Mouse (Mus musculus) urinary bladder, postnatal 14 days (tissue): ENCODE results near the gene Washc3.

Source experiments
- DNase-seq: peaks from one replicate; pipeline ENCODE4 v3.0.0; 2021; ENCODE audit warnings: low spot score

Gene Washc3

GRCm38 (mm10) chr10:88255556-88255955 is 54.7 kb downstream of the Washc3 start:
- DNase-seq: no peak

GRCm38 (mm10) chr10:88260309-88260708 is 59.4 kb downstream of the Washc3 start:
- DNase-seq: peak; percentile 53

DNA sequence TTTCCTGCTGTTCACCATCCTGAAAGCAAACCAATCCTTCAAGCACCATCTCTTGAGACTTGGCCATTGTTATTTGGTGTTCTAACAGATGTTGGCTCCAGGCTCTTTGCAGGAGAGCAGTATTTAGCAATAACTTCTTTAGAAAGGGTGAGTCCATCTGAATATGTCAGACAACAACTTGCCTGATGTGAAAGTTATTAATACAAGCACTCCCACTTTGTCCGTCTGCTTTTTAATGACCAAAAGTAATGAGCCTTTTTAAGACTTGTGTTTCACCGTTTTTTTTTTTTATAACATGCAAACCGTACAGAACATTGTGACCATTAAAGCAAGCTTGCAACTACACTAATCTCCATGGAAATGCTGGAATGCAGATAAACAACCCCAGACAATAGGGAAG is 60.3 kb downstream of the Washc3 start:
- peak; percentile 3 for DNase-seq

DNA sequence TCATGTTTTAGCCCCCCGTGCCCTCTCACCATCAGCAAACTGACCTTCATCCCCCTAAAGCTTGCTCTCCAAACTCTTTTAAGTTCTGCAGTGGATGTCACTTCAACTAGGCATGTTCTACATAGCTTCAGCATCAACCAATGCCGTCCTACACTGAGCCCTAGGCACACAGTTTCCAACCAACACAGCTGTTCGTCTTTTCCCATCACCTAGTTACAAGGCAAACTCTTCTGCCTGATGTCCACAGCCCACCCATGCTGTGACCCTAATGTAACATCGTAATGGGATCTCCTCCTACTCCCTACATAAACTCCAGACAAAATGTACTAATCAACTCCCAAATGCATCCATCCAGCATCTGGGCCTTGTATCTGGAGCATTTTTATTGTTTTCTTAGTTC is 62.5 kb downstream of the Washc3 start:
- DNase-seq: no peak

- no peak for DNase-seq
These were observed 73.2 kb downstream of the Washc3 start for GRCm38 (mm10) chr10:88274045-88274444.

DNA sequence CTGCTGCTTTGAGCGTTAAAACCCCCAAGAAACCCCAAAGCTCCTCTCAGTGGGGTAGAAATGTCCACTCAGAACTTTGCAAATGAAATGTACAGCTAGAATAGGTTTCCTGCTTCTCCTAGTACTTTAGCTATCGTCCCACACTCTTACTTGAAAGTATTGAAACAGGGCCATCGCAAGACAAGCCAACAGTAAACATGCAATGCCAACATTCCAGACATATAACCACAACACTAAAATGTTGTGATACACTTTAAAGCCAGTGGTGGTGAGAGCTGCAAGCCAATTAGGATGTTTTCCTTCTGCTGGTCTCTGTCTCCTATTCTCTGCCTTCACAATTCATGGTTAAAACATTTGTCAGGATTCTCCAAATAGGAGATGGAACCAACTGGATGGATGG is 80.8 kb downstream of the Washc3 start:
- no peak for DNase-seq

- DNase-seq: no peak
These were observed 83.6 kb downstream of the Washc3 start for GRCm38 (mm10) chr10:88284343-88284990.

GRCm38 (mm10) chr10:88287261-88287660 is 86.4 kb downstream of the Washc3 start:
- no peak for DNase-seq

- DNase-seq: no peak
These were observed 87.2 kb downstream of the Washc3 start for GRCm38 (mm10) chr10:88288061-88288460.

- no peak for DNase-seq
These were observed 94.2 kb downstream of the Washc3 start for GRCm38 (mm10) chr10:88295091-88295490.
